Mouse (Mus musculus) ES-CJ7 (cell line): ENCODE measurements around the gene Metap1.
A peak's percentile ranks its signal among the peaks of the same experiment; 100 is the strongest.

ENCODE experiments used
- DNase-seq: peaks from one replicate; pipeline ENCODE4 v3.0.0; 2011; ENCODE audit warnings: low read depth, low spot score

The Metap1 gene

DNA sequence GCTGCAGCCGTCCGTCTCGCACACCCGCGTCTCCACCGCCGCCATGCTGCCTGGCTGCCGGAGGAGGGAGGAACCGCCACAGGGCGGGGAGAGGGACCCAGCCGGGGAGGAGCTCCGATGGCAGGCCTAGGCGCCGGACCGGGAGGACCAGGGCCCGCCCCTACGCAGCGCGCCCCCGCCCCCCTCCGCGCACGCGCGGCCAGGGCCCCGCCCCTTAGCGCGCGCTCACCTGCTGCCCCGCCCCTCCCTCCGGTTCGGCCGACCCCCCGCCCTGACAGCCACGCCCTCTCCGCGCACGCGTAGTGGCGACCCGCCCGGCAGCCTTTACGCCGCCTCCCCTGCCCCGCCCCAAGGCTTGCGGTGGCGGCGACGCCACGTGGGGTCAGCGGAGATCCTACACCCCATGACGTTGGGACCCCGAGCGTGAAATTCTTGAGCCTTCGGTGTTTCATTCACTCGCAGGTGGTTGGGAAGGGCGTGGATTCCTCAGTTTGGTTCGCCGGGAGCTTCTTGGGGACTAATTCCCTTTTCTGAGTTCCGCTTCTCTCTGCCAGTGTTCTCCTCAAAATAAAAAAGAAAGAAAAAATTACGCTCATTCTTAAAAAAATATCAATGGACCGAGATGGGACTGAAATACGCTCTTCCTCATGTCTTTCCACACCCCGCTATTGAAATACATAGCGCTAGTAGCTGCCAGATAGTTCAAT, at the start of gene Metap1:
TSS of gene Metap1 (minus strand) at position 189 of the 707 bp plus-strand sequence.
- peak; percentile 95 for DNase-seq

DNA sequence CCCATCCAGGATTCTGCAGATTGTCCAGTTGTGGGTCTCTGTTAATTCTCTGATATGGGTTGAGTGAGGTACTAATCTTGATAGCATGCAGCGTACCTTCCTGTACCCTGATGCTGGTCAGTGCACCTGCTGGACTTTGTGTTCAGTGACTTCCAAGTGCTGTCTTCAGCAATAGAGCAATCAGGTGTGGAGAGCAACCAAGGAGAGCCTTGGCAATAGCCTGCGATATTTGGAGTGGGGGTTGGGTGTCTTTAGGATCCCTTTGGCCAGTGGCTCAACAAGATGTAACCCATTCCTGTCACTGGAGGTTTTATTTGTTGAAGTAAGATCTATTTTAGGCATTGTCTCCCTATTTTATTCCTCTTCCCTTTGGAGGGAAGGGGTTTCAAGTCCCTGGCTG, 46.7 kb upstream of the Metap1 start:
- no peak for DNase-seq

DNA sequence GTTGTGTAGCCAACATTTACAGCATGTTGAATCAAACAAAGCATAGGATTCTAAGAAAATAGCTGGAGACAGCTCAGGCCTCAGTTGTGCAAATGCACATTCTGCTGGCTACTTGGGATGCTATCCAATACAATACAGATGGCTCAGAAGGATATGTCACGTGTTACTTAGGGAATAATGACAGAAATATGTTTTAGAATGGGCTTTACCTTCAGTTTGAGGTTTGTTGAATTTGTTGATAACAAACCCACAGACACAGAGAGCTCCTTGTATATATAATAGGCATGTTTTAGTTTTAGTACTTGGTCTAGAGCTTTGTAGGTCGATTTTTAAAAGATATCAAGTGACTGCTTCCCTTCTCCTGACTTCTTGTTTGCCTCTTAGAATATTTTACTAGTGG, 43.4 kb upstream of the Metap1 start:
- no peak for DNase-seq

DNA sequence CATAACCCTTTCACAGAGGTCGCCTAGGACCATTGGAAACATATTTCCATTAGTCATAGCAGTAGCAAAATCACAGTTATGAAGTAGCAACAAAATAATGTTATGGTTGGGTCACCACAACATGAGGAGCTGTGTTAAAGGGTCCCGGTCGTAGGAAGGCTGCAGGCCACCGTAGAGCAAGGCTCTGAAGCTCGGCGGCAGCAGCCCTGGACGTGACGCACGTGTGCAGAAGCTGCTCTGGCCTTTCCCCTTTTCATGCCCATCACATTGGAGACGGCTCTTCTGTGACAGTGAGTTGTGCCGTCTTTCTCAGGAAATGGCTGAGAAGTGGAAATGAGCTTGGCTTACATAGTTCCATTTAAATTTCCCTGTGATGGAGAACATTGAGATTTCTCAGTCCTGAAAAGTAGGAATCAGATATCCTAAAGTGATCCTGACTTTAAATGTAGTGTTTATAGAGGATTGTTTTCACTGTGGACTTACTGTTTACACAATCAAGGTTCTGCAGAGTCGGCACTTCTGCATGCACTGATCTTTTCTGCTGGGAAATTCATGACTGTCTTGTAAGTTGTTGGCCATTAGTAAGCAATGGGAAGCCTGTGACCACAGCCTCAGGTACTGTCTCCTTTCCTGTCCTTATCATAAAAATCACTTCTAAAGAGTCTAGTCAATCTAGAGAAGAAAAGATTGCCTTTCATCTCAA, 42.3 kb upstream of the Metap1 start:
- DNase-seq: no peak

DNA sequence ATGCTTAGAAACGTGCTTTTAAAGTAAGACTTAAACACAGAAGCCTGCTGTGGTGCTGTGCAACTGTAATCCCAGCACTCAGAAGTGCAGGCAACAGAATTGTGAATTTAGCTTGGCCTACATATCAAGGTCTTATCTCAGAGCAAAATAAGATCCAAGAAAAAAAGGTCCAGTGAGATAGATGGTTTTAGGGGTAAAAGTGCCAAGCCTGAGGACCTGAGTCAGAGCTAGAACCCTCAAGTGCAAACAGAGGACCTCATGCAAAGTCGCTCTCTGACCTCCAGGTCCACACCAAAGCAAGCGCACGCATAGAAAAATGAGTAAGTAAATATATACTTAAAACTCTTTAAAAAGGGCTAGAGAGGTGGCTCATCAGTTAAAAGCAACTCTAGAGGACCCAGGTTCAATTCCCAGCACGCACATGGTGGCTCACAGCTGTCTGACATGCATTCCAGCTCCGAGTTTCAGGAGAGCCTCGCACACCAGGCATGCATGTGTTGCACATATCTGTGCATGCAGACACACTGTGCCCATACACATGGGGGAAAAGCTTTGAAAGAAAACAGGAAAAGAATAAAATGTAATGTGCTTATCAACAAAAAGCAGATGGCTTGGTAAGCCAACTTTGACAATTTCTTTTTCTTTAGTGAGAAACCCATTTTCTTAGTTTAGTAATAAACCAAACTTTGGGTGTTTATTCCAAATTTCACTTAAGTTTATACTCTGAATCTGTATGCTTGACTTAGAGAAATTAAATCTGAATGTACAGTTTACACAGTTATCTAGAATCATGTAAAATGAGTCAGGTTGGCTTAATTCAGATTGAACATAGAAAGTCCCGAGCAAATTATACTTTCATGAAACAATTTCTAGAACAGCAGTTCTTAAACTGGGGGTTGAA, 41.5 kb upstream of the Metap1 start:
- DNase-seq: no peak

DNA sequence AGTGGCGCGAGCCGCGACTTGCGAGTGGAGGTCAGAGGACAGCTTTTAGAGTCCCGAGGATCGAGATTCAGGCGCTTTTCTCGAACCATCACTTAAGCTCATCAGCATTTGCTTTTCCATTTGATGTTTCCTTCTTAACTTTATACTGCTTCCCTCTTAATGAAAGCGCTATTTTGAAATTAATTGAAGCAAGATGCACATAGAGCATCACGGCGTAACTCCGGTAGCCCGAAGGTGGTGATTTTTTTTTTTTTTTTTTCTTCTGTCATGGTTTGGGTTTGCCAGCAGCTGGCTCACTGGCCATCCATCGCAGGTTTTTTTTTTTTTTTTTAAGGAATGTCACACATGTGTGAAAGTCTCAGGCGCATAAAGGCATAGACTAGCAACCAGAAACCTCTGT, 39.0 kb upstream of the Metap1 start:
- DNase-seq: peak; percentile 11

DNA sequence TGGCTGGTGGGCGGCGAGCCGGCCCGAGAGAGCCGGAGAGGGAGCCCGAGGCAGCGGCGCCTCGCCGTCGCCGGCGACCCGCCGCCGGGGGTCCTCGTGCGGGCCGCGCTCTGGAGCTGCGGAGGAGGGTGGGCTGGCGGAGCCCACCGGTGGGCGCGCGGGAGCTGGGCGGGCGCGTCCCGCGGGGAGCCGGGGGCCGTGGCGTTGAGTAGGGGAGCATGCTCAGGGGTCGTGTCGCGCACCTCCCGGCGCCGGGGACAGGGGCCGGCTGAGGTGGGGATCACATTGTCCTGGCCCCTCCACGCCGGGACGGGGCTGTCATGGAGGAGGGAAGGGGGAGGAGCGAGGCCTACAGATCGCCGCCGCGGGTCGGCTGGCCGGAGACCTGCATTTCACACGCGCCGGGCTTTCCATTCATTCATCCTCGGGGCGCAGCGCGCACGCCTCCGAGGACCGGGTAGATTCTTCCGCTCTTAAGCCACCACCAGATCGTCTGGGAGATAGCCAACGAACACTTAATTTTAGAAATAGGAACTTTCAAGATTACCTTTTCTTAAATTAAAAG, 38.4 kb upstream of the Metap1 start:
- peak; percentile 71 for DNase-seq

DNA sequence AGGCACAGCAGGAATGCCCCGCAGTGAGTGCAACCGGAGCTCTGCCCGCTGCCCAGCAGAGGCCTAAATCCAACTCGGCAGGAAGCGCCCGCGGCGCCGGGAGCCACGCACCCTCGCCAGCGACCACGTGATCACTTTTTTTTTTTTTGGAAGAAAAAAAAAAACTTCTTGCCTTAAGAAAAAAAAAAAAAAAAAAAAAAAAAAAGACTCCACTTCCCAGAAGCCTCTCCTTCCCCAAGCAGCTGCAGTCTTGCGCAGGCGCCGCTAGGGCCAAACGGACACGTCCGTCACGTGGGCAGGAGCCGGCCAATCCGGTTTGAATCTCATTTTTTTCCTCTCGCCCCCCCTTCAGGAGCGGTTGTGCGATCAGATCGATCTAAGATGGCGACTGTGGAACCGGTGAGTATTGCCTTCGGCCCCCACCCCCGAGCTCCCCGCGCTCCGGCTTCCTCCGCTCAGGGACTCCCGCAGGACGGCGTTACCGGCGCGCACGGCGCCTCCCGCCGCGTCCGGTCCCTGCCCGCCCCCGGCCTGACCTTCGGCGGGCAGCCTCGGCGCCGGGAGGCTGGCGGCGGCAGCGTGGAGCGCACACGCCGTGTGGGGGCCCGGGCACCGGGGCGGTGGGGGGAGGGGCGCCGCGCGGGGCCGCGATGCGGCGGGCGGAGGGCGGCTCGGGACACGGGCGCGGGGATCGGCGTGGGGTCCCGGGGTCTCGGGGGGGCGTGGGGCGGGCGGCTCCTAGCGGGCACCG, 37.8 kb upstream of the Metap1 start:
- peak; percentile 99 for DNase-seq

DNA sequence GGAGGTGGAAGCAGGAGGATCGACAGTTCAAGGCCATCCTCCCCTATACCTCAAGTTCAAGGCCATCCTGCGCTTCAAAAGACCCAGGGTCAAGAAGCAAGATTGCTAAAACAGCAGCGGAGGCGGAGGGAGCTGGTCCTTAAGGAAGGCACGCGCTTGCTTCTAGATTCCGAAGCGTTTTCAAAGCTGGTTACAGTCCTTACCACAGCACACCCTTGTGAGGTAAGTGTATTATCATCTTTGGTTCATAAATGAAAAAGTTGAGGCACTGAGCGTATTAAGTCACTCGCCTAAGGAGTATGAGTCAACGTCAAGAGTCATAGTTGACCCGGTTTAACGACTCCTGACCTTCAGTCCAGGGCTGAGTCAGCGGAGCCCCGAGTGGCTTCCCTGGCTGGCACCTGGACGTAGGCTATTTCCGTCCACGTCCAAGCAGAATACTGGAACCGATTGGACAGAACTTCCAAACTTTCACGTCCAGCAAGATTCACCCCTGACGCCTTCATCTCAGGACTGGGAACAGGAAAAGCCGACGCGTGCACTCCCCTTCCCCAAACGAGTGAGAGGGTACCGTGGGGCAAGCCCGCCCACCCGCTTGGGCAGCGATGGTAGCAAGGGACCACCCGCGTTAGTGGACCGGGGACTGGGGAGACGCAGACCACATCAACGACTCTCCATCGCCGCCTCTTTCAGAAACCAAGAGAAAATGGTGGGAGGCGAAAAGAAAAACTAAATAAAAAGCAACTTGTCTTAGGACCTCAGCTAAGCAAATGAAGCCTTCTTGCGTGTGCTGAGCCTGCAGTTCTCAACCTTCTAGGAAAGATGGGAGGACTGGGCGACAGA, 37.0 kb upstream of the Metap1 start, which contains the start of gene Eif4e:
TSS of gene Eif4e (plus strand) at position 107 of the 843 bp plus-strand sequence.
- peak; percentile 67 for DNase-seq

DNA sequence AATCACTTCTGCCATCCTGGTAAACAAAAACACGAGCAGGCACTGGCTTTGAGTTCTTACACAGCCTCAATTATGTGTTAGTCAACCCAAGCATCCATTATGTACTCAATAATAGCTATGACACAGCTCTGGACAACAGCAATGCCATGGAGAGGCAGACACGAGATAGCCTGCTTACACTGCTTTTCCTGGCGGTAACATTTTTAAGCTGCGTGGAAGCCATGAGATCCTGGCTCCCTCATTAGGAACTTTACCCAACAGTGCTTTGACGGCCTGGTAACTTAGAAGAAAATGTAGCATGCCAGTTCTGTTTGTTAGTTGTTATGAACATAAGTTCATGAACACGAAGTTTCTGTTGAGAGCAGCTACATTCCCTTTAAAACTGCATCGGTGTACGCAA, 36.2 kb upstream of the Metap1 start:
- DNase-seq: no peak

DNA sequence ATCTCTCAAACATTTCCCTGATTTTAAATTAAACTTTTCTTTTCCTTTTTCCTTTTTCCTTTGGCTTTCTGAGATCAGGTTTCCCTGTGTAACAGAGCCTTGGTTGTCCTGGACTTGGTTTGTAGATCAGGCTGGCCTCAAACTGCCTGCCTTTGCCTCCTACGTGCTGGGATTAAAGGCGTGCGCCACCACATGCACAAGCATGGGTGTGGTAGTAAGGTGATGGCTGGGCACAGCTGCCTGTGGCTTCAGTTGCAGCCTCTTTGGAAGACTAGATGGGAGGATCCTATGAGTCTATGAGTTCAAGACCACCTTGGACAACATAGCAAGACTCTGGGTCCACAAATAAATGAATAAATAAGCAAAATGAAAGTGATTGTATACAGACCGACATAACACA, 34.6 kb upstream of the Metap1 start:
- DNase-seq: no peak

DNA sequence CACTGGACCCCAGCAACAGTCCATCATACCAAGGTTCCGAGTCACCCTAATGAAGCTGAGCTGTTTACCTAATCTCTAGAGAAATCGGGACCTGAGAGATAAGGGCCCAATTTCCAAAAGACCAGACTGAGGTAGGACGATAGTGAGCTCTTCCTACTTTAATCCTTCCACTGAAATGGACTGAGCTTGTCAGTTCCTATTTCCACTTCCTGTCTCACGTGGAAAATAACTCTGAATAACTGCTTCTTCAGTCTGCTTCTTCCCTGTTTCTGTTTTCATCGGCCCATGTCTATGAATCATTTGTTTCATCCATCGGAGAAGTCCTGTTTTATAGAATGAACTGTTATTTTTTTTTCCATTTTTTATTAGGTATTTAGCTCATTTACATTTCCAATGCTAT, 29.9 kb upstream of the Metap1 start:
- DNase-seq: no peak

DNA sequence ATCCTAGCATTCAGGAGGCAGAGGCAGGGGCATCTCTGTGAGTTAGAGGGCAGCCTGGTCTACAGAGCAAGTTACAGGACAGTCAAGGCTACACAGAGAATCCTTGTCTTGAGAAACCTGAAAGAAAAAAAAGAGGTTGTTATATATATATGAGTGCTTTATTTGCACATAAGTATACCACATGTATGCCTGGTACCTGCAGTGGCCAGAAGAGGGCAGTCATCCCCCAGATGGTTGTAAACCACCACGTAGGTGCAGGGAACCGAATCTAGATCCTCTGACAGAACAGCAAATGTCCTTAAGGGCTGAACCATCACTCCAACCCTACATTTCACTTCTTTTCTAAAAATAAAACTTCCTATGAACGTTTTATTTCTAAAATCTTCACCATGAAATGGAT, 28.6 kb upstream of the Metap1 start:
- peak; percentile 67 for DNase-seq

DNA sequence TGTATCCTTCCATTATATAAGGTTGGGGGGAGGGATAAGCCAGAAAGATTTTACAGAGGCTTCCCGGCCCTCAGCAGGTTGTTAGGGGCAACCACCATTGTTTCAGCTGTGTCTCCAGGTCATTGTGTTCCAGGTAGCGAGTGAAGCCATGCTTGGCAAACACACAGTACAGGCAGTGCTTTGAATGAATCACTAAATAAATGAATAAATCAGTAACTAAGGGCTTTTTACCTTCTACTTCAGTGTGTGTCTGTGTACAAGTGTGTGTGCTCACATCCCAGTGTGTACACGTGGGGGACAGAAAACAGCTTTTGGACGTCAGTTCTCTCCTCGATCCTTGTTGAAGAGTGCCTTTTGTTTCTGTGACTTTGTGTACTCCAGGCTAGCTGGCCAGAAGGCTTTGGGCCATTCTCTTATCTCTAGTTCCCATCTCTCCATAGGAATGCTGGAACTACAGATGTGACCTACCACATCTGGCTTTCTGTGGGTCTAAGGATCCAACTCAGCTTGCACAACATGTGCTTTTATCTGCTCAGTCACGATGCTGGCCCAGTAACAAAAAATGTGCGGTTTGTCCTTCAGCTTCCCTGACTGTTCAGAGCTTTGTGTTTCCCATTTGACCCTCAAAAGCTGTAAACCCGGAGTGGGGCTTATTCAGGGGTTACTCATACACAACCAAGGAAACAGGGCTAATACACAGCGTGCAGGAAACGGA, 26.5 kb upstream of the Metap1 start:
- no peak for DNase-seq

DNA sequence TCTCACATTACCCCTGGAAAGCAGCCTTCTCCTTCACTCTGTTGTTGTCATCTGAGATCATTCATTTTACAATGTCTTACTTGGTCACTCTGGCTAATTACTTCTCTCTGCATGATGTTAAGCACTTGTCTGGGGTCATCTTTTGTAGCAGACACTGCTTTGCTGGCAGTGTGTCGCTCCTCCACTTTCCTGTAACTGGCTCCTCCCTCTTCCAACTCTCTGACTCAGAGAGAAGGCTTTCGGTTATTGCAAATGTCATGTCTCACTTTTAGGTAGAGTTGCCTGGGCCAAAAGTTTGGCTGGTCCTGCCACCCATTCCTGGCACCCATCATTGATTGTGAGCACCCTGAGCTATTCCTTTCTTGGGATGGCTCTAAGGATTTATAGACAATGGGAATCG, 25.4 kb upstream of the Metap1 start:
- no peak for DNase-seq

DNA sequence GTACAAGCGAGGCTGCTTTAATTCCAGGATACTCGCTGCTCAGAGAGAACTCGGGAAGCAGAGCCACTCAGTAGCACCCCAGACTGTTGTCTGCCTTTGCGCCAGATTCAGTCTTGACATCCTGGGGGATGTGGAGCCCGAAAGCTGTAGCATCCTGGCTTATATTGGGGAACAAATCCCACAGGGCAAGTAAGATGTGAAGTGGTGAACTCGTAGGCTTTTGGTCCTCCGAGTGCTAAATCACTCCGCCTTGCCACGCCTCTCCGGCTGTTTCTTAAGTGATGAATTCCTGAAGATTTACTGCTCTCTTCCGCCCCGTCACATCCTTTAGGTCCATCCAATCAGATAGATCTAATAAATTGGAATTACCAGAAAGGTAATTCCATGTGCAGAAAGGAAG, 23.9 kb upstream of the Metap1 start:
- no peak for DNase-seq

DNA sequence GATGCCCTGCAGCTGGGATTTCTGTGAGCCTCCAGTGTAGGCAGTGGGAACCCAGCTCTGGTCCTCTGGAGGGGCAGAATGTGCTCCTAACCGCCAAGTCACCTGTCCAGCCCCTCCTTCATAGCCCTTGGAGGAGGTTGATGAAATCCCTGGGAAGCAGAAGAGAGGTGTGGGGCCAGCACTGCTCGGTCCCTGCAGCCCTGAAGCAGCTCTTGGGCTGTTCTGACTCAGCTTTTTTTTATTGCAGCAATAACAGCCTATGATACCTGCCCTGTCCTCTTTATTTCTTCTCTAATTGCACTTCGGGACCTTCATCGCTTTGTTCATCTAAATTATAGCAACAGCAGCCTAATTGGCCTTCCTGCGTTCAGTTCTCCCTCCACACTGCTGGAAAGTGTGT, 21.2 kb upstream of the Metap1 start:
- DNase-seq: no peak

DNA sequence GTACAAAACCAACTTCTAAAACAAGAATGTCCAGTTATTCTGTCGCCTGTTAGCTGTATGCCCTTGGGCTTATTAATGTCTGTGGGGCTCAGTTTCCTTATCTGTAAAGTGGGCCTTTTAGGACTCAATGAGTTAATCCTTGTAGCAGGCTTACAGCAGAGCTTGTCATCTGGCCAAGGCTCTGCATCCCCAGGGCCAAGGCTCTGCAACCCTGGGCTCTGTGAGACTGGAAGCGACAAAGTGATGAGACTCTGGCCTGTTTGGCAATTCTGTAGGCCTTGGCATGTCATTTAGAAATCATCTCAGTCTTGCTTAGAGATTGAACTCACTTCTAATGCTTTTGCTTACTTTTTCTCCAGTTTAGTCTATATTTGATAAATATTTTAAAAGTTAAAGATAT, 20.3 kb upstream of the Metap1 start:
- DNase-seq: no peak

DNA sequence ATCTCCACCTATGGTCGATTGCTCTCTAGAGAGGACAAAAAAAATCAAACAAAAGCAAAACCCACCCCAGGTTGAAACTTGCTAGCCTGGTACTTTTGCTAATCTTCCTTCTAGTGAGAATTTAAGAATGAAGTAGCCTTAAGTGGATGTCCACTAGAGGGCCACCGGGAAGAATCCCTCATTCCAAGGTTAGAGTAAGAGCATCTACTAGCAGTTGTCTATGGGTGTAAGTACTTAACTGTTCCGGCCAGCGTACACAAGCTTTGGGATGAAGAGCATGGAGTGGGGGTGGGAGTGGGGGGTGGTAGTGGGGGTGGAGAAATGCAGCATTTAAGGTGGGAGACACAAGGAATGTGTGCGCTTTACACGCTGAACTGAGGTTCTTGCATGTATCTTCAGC, 17.4 kb upstream of the Metap1 start:
- peak; percentile 59 for DNase-seq

DNA sequence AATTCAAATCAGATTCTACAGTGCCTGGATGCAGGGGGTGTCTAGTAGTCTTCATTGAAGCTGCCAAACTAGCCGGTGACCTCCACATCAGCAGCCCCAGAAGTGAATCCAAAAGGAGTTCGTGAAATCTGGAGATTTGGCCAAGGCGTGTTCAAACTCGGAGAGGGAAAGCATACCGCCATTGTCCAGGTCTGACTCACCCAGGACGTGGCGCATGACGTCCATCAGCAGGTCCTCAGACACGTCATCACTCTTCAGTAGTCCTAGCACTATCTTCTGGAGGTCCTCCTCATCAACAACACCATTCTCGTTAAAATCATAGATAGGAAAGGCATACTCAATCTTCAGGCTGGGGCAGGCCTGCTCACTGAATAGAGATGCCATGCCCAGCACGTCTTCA, 14.4 kb upstream of the Metap1 start:
- no peak for DNase-seq
